Mouse (Mus musculus): ENCODE data around the gene Trappc12. TPM values are rescaled to one million over a fixed set of nuclear protein-coding genes. Genes with fewer than 3 reads are reported as not detected.

Trappc12 gene
- total RNA-seq, 2 experiments from 2014 or later: 51.3 to 52.7 TPM

DNA sequence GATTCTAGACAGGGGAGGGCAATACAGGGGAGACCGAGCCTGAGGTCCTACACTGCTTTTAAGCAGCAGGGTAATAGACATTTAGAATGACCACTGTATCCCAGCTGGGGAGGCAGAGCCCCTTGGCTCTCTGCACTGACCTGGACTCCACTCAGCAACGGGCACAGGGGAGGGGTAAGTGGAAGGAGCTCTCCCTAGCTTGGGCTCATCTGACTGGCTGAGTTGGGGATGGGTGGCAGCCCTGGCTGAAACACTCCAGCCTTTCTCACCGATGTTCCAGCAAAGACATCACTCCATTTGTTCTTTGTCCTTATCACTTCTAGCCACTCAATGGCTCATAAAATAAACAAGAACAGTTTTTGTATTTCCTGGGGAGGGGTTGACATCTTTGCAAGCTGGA, 56.5 kb downstream of the Trappc12 start:
- DNase-seq (ENCODE audit: low spot score in 2 of 2): no peak

DNA sequence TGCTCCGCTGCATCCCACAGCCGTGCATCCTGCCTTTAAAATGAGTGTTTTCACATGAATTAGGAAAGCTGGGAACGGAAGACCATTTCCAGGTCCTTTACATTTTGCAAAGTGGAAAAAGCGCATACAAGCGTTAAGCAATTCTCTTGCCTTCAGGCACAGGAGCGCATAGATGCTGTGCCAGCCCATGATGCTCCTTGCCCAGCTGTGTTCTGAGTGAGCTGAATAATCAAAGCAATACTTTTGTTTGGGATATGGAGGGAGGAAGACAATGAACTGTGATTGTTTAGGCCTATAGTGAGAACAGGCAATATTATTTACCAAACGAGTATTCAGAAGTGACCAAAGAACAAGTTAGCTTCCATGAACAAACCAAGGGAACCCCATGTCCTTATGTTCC, 59.5 kb downstream of the Trappc12 start:
- DNase-seq (ENCODE audit: low spot score in 2 of 2): no peak

DNA sequence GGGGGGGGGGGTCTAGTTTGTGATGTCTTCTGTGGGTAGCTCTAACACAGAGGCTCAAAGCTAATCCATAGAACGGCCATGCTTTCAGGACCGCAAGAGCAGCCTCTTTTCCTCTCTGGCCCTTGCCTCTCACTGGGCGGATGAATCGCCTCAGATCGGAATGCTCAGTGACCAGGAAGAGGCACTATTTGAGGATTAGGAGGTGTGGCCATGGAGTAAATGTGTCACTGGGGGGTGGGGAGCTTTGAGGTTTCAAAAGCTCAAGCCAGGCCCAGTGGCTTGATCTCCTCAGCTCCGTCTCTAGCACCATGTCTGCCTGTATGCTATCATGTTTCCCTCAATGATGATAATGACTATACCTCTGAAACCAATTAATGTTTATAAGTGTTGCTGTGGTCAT, 61.3 kb downstream of the Trappc12 start:
- no peak for DNase-seq (ENCODE audit: low spot score in 2 of 2)

DNA sequence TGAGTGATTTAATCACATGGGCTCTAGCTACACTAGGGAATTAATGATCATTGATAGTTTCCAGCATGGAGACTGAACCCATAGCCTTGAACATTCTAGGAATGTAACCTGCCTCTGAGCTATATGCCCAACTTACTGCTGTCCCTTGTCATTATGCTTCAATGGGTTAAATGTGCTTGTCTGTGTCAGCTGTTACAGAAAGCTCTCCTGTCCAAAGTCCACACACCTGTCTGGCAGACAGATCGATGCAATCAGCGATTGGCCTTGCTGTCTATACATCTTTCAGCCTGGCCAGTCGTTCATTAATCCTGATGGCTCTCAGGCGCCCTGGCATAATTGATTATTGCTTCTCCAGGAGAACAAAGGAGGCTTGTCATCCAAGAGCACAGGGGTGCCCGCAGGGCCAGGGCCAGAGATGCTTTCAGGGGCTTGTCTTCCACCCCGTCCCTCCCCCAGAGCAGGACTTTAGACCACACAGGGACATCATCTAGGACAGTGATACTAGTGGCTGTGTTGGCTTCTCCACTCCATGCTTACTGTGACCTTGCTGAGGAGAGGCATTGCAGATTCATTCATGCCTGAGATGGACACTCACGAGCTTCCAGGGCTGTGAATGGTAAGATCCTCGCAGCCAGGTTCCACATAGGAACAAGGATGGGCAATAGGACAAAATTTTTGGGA, 63.9 kb downstream of the Trappc12 start:
- DNase-seq (ENCODE audit: low spot score in 2 of 2): no peak

DNA sequence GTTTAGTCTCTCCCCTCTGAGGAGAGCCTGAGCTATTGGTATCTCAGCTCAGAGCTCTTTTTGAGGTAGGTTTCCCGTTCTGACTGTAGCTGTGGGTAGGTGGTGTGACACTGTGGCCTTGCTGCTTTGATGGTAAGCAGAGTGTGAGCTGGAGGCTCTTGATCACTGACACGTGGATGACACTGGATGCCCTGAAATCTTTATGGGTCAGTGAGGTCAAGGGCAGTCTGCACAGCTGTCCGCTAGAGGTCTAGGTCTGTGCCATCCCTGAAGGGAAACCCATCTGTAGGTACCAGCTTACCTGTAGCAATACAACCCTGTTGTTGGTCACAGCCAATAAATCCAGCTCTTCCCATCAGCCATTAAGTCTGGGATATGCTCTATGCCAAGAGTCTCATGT, 64.5 kb downstream of the Trappc12 start:
- DNase-seq (ENCODE audit: low spot score in 2 of 2): no peak

DNA sequence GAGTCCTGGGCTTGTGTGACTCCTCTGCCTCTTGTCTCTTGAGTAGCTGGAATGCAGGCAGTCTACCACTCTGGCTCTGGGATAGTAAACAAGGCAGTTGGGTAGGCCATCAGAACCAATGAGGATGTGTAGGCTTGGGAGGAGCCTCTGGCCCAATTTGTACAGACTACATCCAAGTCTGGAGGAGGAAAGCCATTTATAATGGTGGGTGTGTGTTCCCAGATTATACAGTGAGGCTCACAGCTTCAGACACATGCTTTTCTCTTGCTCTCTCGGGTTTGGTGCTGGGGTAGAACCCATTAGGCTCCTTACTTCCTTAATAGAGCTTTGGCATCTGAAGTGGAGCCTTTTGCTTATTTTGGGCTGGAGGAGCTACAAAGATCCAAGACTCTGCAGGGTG, 65.6 kb downstream of the Trappc12 start:
- no peak for DNase-seq (ENCODE audit: low spot score in 2 of 2)

DNA sequence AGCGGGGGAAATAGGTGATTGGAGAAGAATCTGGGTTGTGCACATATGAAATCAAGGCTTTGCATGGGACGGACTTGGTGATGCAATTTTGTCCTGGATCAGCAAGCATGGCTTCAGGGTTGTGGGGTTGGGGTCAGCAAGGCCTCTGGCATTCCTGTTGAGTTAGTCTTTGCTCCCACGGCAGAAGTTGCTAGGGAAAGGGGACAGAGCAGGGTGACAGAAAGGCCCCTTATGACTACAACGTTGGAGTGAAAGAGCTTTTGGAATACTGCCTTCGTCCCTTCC, 74.4 kb downstream of the Trappc12 start:
- DNase-seq (ENCODE audit: low spot score in 2 of 2): no peak

DNA sequence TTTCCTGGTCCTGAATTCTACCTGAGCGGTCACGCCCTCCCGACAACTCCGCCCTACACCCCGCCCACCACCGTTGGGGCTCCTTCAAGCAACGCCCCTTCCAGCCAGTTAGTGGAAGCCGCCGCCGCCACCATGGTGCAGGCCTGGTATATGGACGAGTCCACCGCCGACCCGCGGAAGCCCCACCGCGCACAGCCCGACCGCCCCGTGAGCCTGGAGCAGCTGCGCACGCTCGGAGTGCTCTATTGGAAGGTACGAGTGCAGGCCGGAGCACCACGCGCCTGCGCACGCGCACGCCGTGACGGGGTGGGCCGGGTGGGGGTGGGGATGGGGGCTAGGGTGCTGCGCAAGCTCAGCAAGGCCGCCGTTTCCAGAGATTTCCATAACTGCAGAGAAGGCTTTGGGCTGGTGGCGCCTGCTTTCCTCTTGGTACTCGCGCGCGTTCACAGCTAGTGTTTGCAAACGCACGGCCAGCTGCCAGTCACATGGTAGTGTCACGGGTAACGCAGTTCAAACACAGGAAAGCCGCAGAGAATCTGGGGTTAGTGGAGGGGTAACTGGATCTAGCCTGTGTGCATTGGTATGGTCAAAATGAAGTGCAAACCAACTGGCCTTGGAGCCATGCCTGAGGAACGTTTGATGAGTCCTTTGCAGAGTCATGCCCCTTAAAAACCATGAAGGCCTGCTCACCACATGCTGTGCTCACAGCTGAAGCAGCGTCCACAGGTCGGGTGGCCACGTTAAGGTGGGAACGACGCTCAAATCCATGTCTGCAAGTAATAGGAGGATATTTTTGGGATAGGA, 74.9 kb downstream of the Trappc12 start, which contains the start of gene Adi1:
Gene Adi1, plus strand, starts transcription at position 111 of the 804 bp plus-strand sequence.
- DNase-seq (ENCODE audit: low spot score in 2 of 2): peak; percentile 87 to 89

DNA sequence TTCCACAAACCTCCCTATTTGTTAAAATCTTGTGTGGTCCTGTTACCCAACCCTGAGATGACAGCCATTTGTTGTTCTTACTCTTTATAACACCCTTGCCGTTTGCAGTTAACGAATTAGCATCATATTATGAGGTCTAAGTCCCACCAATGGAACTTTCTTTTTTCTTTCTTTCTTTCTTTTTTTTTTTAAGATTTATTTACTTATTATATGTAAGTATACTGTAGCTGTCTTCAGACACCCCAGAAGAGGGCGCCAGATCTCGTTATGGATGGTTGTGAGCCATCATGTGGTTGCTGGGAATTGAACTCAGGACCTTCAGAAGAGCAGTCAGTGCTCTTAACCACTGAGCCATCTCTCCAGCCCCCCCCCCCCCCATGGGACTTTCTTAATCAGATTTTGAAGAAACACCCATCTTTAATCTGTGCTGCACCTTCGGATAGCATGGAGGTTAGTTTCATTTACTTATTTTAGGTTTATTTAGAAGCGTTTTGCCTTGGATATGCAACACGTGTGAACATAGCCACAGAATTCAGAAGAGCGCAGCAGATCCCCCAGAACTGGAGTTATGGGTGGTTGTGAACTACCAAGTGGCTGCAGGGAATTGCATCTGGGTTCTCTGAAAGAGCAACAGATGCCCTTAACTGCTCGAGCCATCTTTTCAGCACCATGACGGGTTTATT, 76.1 kb downstream of the Trappc12 start:
- no peak for DNase-seq (ENCODE audit: low spot score in 2 of 2)

DNA sequence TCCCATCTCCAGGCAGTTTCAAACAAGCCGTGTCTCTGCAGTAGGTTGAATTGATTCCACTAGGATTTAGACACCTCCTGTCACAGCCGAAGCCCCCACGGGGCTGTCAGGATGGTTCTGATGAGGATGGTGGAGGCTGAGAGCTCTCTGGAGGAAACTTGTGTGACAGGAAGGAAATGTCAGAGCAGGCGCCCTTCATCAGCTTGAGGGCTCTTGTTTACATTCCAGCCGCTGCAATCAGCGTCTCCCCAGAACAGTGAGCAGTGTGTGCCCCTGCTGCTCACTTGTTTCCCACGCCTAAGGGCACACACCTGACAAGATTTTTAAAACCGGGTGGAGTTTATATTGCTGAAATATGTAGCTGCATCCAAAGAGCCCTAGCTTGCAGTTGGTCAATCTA, 83.0 kb downstream of the Trappc12 start:
- no peak for DNase-seq (ENCODE audit: low spot score in 2 of 2)

DNA sequence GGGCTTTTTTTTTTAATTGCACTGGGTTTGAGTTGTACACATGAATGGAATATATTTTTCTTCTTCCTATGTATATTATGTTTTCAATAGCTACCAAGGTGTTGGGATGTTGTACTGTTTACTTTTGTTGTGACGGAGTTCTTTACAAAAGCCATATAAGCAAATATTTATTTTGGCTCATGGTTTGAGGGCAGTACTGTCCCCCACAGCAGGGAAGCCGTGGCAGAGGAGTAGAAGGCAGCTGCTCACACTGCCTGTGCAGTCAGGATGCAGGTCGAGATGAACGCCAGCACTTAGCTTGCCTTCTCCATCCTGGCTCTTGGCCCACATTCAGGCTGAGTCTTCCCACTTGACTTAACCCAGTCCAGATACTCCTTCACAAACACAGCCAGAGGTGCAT, 83.5 kb downstream of the Trappc12 start:
- no peak for DNase-seq (ENCODE audit: low spot score in 2 of 2)

DNA sequence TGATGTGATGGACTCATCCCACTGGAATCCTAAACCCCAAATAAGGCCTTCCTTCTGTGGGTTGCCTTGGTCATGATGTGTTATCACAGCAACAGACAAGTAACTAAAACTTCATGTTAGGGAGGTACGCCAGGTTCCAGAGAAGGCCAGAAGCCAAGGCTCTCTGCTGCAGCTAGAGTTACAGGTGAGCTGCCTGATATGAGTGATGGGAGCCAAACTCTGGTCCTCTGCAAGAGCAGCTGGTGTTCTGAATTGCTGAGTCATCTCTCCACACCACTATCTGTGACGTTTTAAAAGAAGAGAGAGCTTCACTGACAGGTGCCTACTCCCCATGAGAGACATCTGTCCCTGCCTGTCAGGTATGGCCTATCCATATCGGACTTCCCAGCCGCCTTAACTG, 87.6 kb downstream of the Trappc12 start:
- DNase-seq (ENCODE audit: low spot score in 2 of 2): no peak

DNA sequence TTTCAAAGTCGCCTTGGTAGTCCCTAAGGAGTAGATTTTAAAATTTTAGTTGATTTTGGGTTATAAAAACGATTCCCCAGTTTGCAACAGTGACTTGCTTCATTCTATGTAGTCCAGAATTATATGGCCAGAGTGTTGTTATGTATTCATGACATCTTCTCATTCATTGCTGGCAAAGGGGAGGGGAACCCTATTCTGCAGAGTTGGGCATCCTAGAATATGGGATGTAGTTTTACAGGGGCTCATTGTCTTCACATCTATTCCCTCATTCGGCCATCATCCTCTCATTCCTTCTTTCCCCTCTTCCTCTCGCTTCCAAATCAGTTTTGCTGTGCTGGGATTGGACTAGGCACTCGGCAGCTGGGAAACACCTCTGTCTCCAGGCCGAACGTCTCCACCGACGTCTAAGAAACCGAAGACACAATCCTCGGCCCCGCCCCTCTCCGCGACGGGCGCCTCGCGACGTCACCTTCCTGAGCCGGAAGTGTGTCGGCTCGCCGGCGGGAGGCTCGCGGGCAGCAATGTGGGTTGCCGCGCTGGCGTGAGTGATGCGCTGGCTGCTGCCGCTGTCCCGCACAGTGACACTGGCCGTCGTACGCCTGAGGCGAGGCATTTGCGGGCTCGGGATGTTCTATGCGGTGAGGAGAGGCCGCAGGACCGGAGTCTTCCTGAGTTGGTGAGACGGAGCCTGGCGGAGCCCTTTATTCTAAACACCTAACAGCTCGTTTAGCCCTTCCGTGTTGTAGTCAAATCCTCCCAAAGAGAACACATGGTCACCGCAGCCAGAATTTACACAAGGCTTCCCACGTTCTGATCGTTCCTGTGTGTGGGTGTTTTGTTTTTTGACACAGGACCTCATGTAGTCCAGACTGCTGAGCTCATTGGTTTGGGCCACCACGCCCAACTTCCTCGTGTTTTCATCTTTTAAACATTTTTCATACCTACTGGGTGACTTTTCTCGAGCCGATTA, 100.8 kb downstream of the Trappc12 start, which contains the start of gene Rnaseh1:
Gene Rnaseh1, plus strand, starts transcription at position 462 of the 970 bp plus-strand sequence.
- peak; percentile 86 to 90 for DNase-seq (ENCODE audit: low spot score in 2 of 2)

Small RNA genes lying within 50 kb of the gene (microRNA-seq; reads per million reads assigned to microRNA genes)
- 0.57 to 1.4 reads per million in 2 experiments for gene Mir6937

Other genes starting within 250 kb of the Trappc12 start
- under 1 TPM; 0.21 to 0.95 TPM for gene Dcdc2c, start 198.1 kb downstream of the Trappc12 start, total RNA-seq (2021)
- gene Allc, start 167.9 kb downstream of the Trappc12 start, total RNA-seq (2021): under 1 TPM; 0.74 to 0.78 TPM
- gene Colec11, start 127.1 kb downstream of the Trappc12 start, total RNA-seq (2021): under 1 TPM; 0.69 to 0.88 TPM
- gene Rps7, start 114.5 kb downstream of the Trappc12 start, total RNA-seq (2021): 100 to 1,000 TPM; 273 to 291 TPM
- 10 to 100 TPM; 11.4 to 14.5 TPM for gene Rnaseh1, start 100.9 kb downstream of the Trappc12 start, total RNA-seq (2021)
- 10 to 100 TPM; 17.3 to 23.8 TPM for gene Adi1, start 75.2 kb downstream of the Trappc12 start, total RNA-seq (2021)
- gene Eipr1, start 1.3 kb upstream of the Trappc12 start, total RNA-seq (2021): 10 to 100 TPM; 41.9 to 47.9 TPM

Measured in layer of hippocampus, postnatal 14 days (tissue).